Mouse (Mus musculus) CH12.LX (cell line): Measurements from ENCODE around the gene Gtpbp2. TPM values are rescaled to one million over a fixed set of nuclear protein-coding genes. Genes with fewer than 3 reads are reported as not detected.

ENCODE experiments used
- DNase-seq: peaks from one replicate; pipeline ENCODE4 v3.0.0-alpha.2; 2013; ENCODE audit errors: extremely low read depth
- H3K27ac ChIP-seq: 2 replicates; pipeline ENCODE4 v1.5.1; 2012; ENCODE audit warnings: low read depth, mild to moderate bottlenecking, control low read depth, moderate library complexity; ENCODE audit not compliant: insufficient read depth
- H3K27me3 ChIP-seq: replicated peaks from 2 replicates; pipeline ENCODE3; 2012; ENCODE audit warnings: inconsistent platforms
- H3K36me3 ChIP-seq, 2 experiments: replicated peaks in 1 of 2; 2 replicates each; pipeline versions ENCODE3 to v1.6.1; 2012; ENCODE audit warnings: inconsistent platforms in 1 of 2, low read length in 1 of 2, mild to moderate bottlenecking in 1 of 2, mixed read lengths in 1 of 2, moderate library complexity in 1 of 2; ENCODE audit not compliant: control insufficient read depth in 1 of 2, insufficient read depth in 1 of 2
- H3K4me1 ChIP-seq, 2 experiments: 2 replicates each; pipeline ENCODE4 v1.6.1; 2012; ENCODE audit warnings: inconsistent platforms in 1 of 2, moderate library complexity in 1 of 2; ENCODE audit not compliant: insufficient read depth in 2 of 2, control insufficient read depth in 1 of 2
- H3K4me2 ChIP-seq: 2 replicates; pipeline ENCODE4 v1.6.1; 2012; ENCODE audit warnings: low read depth, mild to moderate bottlenecking, control low read depth; ENCODE audit not compliant: poor library complexity, insufficient read depth, severe bottlenecking
- H3K4me3 ChIP-seq, 3 experiments: fragments of 150-350 bp in 1 of 3; sonication (generic) in 1 of 3; replicated peaks in 1 of 3; 2 replicates each; pipeline versions ENCODE3 to v1.5.1; 2011 to 2012; ENCODE audit warnings: low read depth in 2 of 3, low read length in 2 of 3, mild to moderate bottlenecking in 2 of 3, moderate library complexity in 2 of 3, control low read depth in 1 of 3, improper control_type of control experiment in 1 of 3, inconsistent platforms in 1 of 3, mixed read lengths in 1 of 3; ENCODE audit not compliant: poor library complexity in 1 of 3
- H3K79me2 ChIP-seq: replicated peaks from 2 replicates; pipeline ENCODE4 v1.6.1; 2012; ENCODE audit warnings: mild to moderate bottlenecking, moderate library complexity; ENCODE audit not compliant: control insufficient read depth, poor library complexity, insufficient read depth, severe bottlenecking; ENCODE audit errors: extremely low read depth
- H3K9ac ChIP-seq: 2 replicates; pipeline ENCODE4 v1.6.1; 2012; ENCODE audit warnings: low read depth, mild to moderate bottlenecking, control low read depth, moderate library complexity; ENCODE audit not compliant: insufficient read depth
- H3K9me3 ChIP-seq: replicated peaks from 2 replicates; pipeline ENCODE3; 2012; ENCODE audit warnings: low read length, inconsistent platforms, mixed read lengths
- CHD2 ChIP-seq: IDR thresholded peaks from 2 replicates; pipeline ENCODE4 v1.6.1; 2011; ENCODE audit warnings: low read length, improper control_type of control experiment
- E2F4 ChIP-seq: IDR thresholded peaks from 2 replicates; pipeline ENCODE4 v1.6.1; 2011; ENCODE audit warnings: low read depth, low read length, improper control_type of control experiment; ENCODE audit not compliant: insufficient replicate concordance
- EP300 ChIP-seq: IDR thresholded peaks from 2 replicates; pipeline ENCODE4 v1.6.1; 2011; ENCODE audit warnings: low read length, improper control_type of control experiment
- GABPA ChIP-seq: IDR thresholded peaks from 2 replicates; pipeline ENCODE4 v1.6.1; 2012; ENCODE audit warnings: low read depth, low read length, improper control_type of control experiment, inconsistent platforms; ENCODE audit not compliant: insufficient replicate concordance
- HCFC1 ChIP-seq: IDR thresholded peaks from 2 replicates; pipeline ENCODE4 v1.6.1; 2012; ENCODE audit warnings: low read depth, mild to moderate bottlenecking, inconsistent platforms, low read length, improper control_type of control experiment
- IRF4 ChIP-seq: IDR thresholded peaks from 2 replicates; pipeline ENCODE4 v1.6.1; 2014; ENCODE audit warnings: low read depth, mild to moderate bottlenecking, inconsistent platforms, low read length, improper control_type of control experiment
- JUN ChIP-seq: IDR thresholded peaks from 2 replicates; pipeline ENCODE4 v1.6.1; 2011; ENCODE audit warnings: low read depth, mild to moderate bottlenecking, low read length, improper control_type of control experiment, moderate library complexity; ENCODE audit not compliant: insufficient read depth
- KAT2A ChIP-seq: IDR thresholded peaks from 2 replicates; pipeline ENCODE4 v1.6.1; 2012; ENCODE audit warnings: low read length, improper control_type of control experiment, inconsistent platforms; ENCODE audit not compliant: insufficient replicate concordance
- MAX ChIP-seq: IDR thresholded peaks from 2 replicates; pipeline ENCODE4 v1.6.1; 2011; ENCODE audit warnings: low read length, improper control_type of control experiment
- MEF2A ChIP-seq: IDR thresholded peaks from 2 replicates; pipeline ENCODE4 v1.6.1; 2014; ENCODE audit warnings: low read depth, mild to moderate bottlenecking, inconsistent platforms, low read length, improper control_type of control experiment, borderline replicate concordance
- MXI1 ChIP-seq: IDR thresholded peaks from 2 replicates; pipeline ENCODE4 v1.6.1; 2011; ENCODE audit warnings: mild to moderate bottlenecking, low read depth, low read length, improper control_type of control experiment
- NRF1 ChIP-seq: IDR thresholded peaks from 2 replicates; pipeline ENCODE4 v1.6.1; 2014; ENCODE audit warnings: low read depth, mild to moderate bottlenecking, inconsistent platforms, low read length, improper control_type of control experiment, moderate library complexity
- POLR2AphosphoS2 ChIP-seq: IDR thresholded peaks from 2 replicates; pipeline ENCODE4 v1.6.1; 2011; ENCODE audit warnings: low read depth, low read length, improper control_type of control experiment
- RAD21 ChIP-seq: IDR thresholded peaks from 2 replicates; pipeline ENCODE4 v1.6.1; 2011; ENCODE audit warnings: low read depth, mild to moderate bottlenecking, low read length, improper control_type of control experiment, moderate library complexity
- SMC3 ChIP-seq: IDR thresholded peaks from 2 replicates; pipeline ENCODE4 v1.6.1; 2011; ENCODE audit warnings: low read depth, low read length, improper control_type of control experiment
- TBP ChIP-seq: conservative IDR thresholded peaks from 2 replicates; pipeline ENCODE4 v1.6.1; 2011; ENCODE audit warnings: low read depth, low read length, improper control_type of control experiment
- UBTF ChIP-seq: IDR thresholded peaks from 2 replicates; pipeline ENCODE4 v1.6.1; 2012; ENCODE audit warnings: low read depth, mild to moderate bottlenecking, inconsistent platforms, low read length, improper control_type of control experiment, moderate library complexity
- USF1 ChIP-seq: IDR thresholded peaks from 2 replicates; pipeline ENCODE4 v1.6.1; 2014; ENCODE audit warnings: low read depth, mild to moderate bottlenecking, inconsistent platforms, low read length, improper control_type of control experiment
- USF2 ChIP-seq: conservative IDR thresholded peaks from 2 replicates; pipeline ENCODE4 v1.6.1; 2011; ENCODE audit warnings: low read depth, low read length, improper control_type of control experiment
- ZC3H11A ChIP-seq: IDR thresholded peaks from 2 replicates; pipeline ENCODE4 v1.6.1; 2012; ENCODE audit warnings: low read depth, mild to moderate bottlenecking, inconsistent platforms, low read length, improper control_type of control experiment
- ZMIZ1 ChIP-seq: IDR thresholded peaks from 2 replicates; pipeline ENCODE4 v1.6.1; 2012; ENCODE audit warnings: low read depth, mild to moderate bottlenecking, inconsistent platforms, low read length, improper control_type of control experiment
- ZNF384 ChIP-seq: IDR thresholded peaks from 2 replicates; pipeline ENCODE4 v1.6.1; 2012; ENCODE audit warnings: low read depth, low read length, improper control_type of control experiment, inconsistent platforms
- dilution Hi-C: fragments of 300-500 bp; cut with MboI; formaldehyde crosslinking; loops from 2 replicates; pipeline ENCODE4 v1.14.3; 2020; ENCODE audit warnings: low sequenced_read_pairs; ENCODE audit not compliant: extremely low pct_unique_long_range_greater_than_20kb, extremely low pct_ligation_motif_present
- in situ Hi-C: fragments of 300-500 bp; cut with MboI; formaldehyde crosslinking; loops from 3 replicates; pipeline ENCODE4 v1.14.3; 2019; ENCODE audit warnings: low sequenced_read_pairs, low pct_ligation_motif_present, low pct_unique_long_range_greater_than_20kb, mixed read lengths
- polyA plus RNA-seq: library from polyadenylated mRNA; unstranded; fragments of >175 nt; gene quantifications from 2 replicates; pipeline ENCODE4 v1.2.1, GENCODE M21; 2012; ENCODE audit warnings: low read depth; ENCODE audit not compliant: insufficient read length
- total RNA-seq, 2 experiments: library from RNA; depleted of rRNA; stranded (reverse); fragments of 300-350 nt in 1 of 2; fragments of >200 nt in 1 of 2; gene quantifications; 2 replicates each; pipeline ENCODE4 v1.2.3; 2012 to 2014

Gene Gtpbp2
- total and polyA plus RNA-seq, 3 experiments, result 14.9 to 104 (median 20.8) TPM

DNA sequence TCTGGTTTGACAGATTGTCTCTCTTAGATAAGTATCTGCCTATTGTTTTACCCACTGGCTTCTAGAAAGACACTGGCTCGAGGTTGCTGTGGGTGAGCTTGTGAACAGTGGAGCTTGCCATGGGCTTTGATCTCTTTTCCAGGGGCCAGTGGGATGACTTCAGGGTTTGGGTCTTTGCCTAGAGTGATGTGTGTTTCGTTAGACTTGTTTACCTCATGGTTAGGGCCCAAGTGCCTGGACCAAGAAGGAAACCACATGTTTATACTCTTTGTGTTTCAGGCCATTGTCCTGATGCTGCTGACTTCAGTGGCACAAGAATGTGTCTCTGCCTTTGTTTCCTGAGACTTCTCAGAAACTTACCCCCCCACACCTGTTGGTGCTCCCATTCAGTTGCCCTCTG lies 45.3 kb upstream of the Gtpbp2 start:
- Histone ChIP-seq H3K27me3 (no peaks in the 10 kb centered on the region), H3K4me3 (no peak overlapping the region), H3K4me2 (no peak overlapping the region), H3K9ac (no peak overlapping the region), H3K36me3 (peaks cover 39 to 77% of the 10 kb centered on the region in 2 experiments), H3K27ac (no peak overlapping the region), H3K4me1 (peaks cover 2 to 15% of the 10 kb centered on the region in 2 experiments; a peak in 2 of 4 replicates), H3K9me3 (no peaks in the 10 kb centered on the region), H3K79me2 (peaks cover 11% of the 10 kb centered on the region)
- in situ Hi-C loops (loop anchor here (10.0 kb wide), 1 partner anchor 381 kb away; the partner anchor contains the start of gene 1600014C23Rik), dilution Hi-C loops (no loop called here)
- DNase-seq, result no peak
- TF ChIP-seq NRF1, result no peak
- no peak for TF ChIP-seq MAX
- no peak for TF ChIP-seq RAD21
- TF ChIP-seq ZMIZ1, result no peak
- TF ChIP-seq UBTF, result no peak
- TF ChIP-seq SMC3, result no peak
- TF ChIP-seq POLR2AphosphoS2, result no peak
- TF ChIP-seq KAT2A, result no peak
- TF ChIP-seq E2F4, result no peak
- TF ChIP-seq CHD2, result no peak

DNA sequence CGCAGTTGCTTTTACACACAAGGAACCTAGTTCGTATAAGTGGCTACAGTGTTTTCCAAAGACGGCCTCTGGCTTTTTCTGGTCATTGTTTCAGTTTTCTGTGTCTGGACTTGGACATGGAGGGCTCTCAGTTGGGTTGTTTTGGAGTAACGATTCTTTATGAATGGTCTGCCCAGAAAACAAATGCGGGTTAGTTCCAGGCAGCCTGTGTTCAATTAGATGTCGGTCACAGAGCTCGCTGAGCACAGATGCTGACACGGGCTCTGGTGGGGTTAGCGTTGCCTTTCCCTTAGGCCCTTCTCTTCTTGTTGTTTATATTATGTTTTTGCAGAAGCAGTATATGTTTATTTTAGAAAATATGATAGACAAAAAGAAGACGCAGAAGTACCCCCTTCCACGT lies 44.7 kb upstream of the Gtpbp2 start:
- H3K9me3 ChIP-seq, result no peaks in the 10 kb centered on the region
- peaks cover 39 to 78% of the 10 kb centered on the region in 2 experiments for H3K36me3 ChIP-seq
- H3K9ac ChIP-seq, result no peak overlapping the region
- dilution Hi-C loops, result no loop called here
- H3K79me2 ChIP-seq, result peaks cover 10% of the 10 kb centered on the region
- no peak overlapping the region for H3K27ac ChIP-seq
- DNase-seq, result no peak
- no peak overlapping the region for H3K4me3 ChIP-seq
- in situ Hi-C loops, result loop anchor here (10.0 kb wide), 1 partner anchor 381 kb away; the partner anchor contains the start of gene 1600014C23Rik
- no peaks in the 10 kb centered on the region for H3K27me3 ChIP-seq
- H3K4me1 ChIP-seq, result peaks cover 2 to 15% of the 10 kb centered on the region in 2 experiments; a peak in 2 of 4 replicates
- H3K4me2 ChIP-seq, result no peak overlapping the region
- TF ChIP-seq TBP (no peak), RAD21 (no peak), EP300 (no peak), GABPA (no peak), IRF4 (no peak), KAT2A (no peak), SMC3 (no peak), USF2 (no peak), ZNF384 (no peak), MXI1 (no peak), ZC3H11A (no peak), POLR2AphosphoS2 (no peak), MEF2A (no peak), HCFC1 (no peak), USF1 (no peak), JUN (no peak)
